22 mouse cellular contexts compared by ENCODE assay signal in the genomic region with DNA sequence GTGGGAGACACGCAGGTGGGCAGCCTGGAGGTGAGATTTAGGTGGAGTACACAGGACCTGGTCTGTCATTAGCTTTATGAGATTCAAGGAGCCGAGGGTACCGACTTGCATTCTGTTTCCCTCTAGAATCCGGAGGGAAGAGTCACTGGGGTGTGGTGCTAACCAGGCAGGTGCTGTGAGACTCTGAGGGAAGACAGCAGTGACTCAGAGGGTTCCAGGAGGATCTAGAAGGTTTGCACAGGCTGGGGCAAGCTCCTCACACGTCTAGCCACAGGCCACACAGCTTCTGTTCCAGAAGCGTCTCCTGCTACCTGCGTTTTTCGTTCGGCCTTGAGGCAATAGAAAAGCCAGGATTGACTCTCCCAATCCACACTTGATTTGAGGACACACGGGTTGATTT. TPM values are rescaled to one million over a fixed set of nuclear protein-coding genes. Genes with fewer than 3 reads are reported as not detected.
DNase-seq lines count a peak whose midpoint lies in the region; TF ChIP-seq lines count a peak whose summit lies in the region.
"Had no signal": no experiment of that assay in that cellular context is flagged by ENCODE, and none has a peak within 500 bp of the region (broad histone marks: within the 10 kb centered on the region; RNA-seq: fewer than 3 reads in every experiment).

No protein-coding gene starts in this region.

- H3K27ac ChIP-seq in gastrocnemius, adult 2 months: 0 out of 2 replicates have a peak overlapping the region, but pooled peaks have one; percentile 6
- H3K27ac ChIP-seq: embryonic facial prominence, embryonic 13.5 days; forebrain, embryonic 10.5 days; hindbrain, embryonic 12.5 days; hindbrain, embryonic 15.5 days had no signal

- TF ChIP-seq CTCF in gastrocnemius, adult 2 months (IDR thresholded peaks at IDR 0.05): no peak

- DNase-seq in adrenal gland, adult 2 months: peak; percentile 31
- no peak for DNase-seq in adrenal gland, postnatal 10 days
- DNase-seq in gastrocnemius, adult 2 months: no peak
- no peak for DNase-seq in gastrocnemius, postnatal 14 days
- DNase-seq in urinary bladder, postnatal 14 days (ENCODE audit: low spot score): peak; percentile 55
- no peak for DNase-seq in urinary bladder, adult 2 months (ENCODE audit: low spot score)
- DNase-seq in urinary bladder, postnatal 36 days (ENCODE audit: low spot score in 2 of 2): peak; percentile 27 to 36
- DNase-seq: adrenal gland, adult 8-10 months; B cell, adult 2 months; cerebellum, adult 11 months; cerebellum, adult 2 months; cerebellum, adult 9-11 months; cerebellum, postnatal 25 days; gastrocnemius, postnatal 10 days; heart, adult 11 months had no signal

- intact Hi-C loops in gastrocnemius, adult 2 months (cut with DNase I): no loop called here
- intact Hi-C loops in gastrocnemius, postnatal 14 days (cut with DNase I; ENCODE audit: low total_unique reads): no loop called here

- H3K4me3 ChIP-seq in gastrocnemius, adult 2 months: no peak overlapping the region
- H3K4me3 ChIP-seq: embryonic facial prominence, embryonic 13.5 days; forebrain, embryonic 10.5 days; hindbrain, embryonic 12.5 days; hindbrain, embryonic 15.5 days had no signal

RNA-seq across cellular contexts. Expression of gene Fam20a, which starts 23.3 kb away (rescaled TPM):
- 1 to 10 TPM; 3.1 to 4.0 TPM for total RNA-seq in adrenal gland, adult 2 months (2021)
- 6.3 and 7.0 TPM in 2 replicates for polyA plus RNA-seq in adrenal gland, adult 2 months (2012; rRNA removed)
- 10 to 100 TPM in 1 of 2 experiments, 1 to 10 TPM in 1; 9.8 to 14.5 TPM for total RNA-seq in adrenal gland, postnatal 10 days (2021)
- 1 to 10 TPM; 1.2 to 2.7 TPM for total RNA-seq in gastrocnemius, adult 2 months (2021)
- 1 to 10 TPM; 3.5 to 4.0 TPM for total RNA-seq in gastrocnemius, postnatal 14 days (2021)
- polyA plus RNA-seq in urinary bladder, adult 2 months (2012; rRNA removed): 10.6 and 11.8 TPM in 2 replicates
- total RNA-seq: common myeloid progenitor, adult 5-6 weeks; hematopoietic stem cell, adult 5-6 weeks had no signal
- polyA plus RNA-seq: G1E had no signal

RNA-seq across cellular contexts. Expression of gene Prkar1a, which starts 49.5 kb away (rescaled TPM):
- total RNA-seq in adrenal gland, adult 2 months (2021): 100 to 1,000 TPM; 372 to 393 TPM
- polyA plus RNA-seq in adrenal gland, adult 2 months (2012; rRNA removed): 164 and 197 TPM in 2 replicates
- total RNA-seq in adrenal gland, postnatal 10 days (2021): 100 to 1,000 TPM; 331 to 344 TPM
- total RNA-seq in gastrocnemius, adult 2 months (2021): 100 to 1,000 TPM in 1 of 2 experiments, 10 to 100 TPM in 1; 98.9 to 117 TPM
- total RNA-seq in gastrocnemius, postnatal 14 days (2021): 100 to 1,000 TPM; 172 to 199 TPM
- 176 and 189 TPM in 2 replicates for polyA plus RNA-seq in urinary bladder, adult 2 months (2012; rRNA removed)

Comparison
In these comparisons a context has a peak if more than half of its experiments do, and no peak if none do; other contexts are left out.
1. DNase-seq: peak in adrenal gland, adult 2 months (single experiment), urinary bladder, postnatal 14 days (single experiment) and urinary bladder, postnatal 36 days (2 of 2); none in adrenal gland, postnatal 10 days (single experiment), gastrocnemius, adult 2 months (single experiment), gastrocnemius, postnatal 14 days (single experiment) and urinary bladder, adult 2 months (single experiment).